Mouse (Mus musculus): ENCODE data around the gene Diras1.
A peak's percentile ranks its signal among the peaks of the same experiment; 100 is the strongest.
"Not testable (repeated sequence)": the region's sequence is repeated elsewhere in the genome, so short reads cannot be mapped to it uniquely, and the experiment has no call there.

The Diras1 gene

DNA sequence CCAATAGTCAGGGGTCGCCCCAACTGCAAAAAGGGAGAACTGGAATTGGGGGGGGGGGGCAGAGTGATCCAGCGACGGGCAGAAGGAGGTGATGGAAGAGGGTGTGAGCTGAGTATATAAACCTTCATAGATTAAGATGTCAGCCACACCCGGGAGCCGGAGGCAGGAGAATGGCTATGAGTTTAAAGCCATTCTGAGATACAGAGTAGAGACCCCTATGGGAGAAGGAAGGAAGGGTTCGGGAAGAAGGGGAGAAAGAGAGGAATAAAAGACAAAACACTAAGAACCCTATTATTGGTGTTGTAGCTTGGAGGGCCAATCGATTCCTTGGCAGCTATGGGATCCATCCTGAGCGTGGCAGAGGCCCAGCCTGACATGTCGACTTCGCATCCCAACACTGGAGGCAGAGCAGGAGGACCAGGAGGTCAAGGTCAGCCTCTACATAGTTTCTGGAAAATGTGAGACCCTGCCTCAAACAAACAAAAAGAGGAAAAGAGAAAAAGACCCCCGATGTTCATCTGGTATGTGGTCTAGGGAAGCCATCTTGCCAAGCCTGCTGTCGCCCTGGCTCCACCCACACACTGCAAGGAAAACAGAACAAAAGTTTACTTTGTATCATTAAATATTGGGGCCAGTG lies at the start of gene Diras1:
Diras1 (minus strand) TSS at position 24 of the 637 bp plus-strand sequence.
- no peak for DNase-seq (ENCODE audit: low spot score)

DNA sequence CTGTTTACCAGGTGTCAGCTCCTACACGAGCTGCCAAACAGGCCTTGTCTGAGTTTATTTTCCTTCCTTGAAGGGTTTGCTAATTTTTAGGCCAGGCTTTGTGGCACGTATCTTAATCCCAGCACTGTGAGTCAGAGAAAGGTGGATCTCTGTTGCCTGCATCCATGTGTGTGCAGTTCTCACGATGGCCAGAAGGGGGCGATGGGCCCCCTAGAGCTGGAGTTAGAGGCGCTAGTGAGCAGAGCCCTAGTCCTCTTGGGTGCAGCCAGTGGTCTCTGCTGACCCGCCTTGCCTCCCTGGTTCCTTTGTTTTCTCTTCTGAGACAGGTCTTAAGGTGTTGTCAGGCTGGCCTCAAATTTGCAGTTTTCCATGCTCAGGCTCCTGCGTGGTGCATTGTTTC lies 48.0 kb upstream of the Diras1 start:
- DNase-seq (ENCODE audit: low spot score) = no peak

DNA sequence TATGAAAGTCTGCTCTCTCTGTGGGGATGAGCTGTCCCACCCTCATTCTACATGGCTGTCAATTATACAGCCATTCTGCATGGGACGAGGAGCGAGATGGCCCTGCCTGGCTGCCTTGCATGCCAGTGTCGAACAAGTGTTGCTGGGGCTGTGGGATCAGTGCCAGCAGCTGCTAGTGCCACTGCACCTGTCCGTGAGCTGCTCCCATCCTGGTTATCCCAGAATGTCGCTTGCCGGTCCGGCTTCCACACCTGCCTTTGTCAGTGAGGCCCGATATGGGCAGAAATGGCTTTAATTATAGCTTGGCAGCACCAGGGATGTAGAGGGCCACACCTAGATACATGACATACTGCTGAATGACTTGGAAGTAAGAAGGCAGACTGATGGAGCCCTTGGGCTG lies 46.8 kb upstream of the Diras1 start:
- no peak for DNase-seq (ENCODE audit: low spot score)

DNA sequence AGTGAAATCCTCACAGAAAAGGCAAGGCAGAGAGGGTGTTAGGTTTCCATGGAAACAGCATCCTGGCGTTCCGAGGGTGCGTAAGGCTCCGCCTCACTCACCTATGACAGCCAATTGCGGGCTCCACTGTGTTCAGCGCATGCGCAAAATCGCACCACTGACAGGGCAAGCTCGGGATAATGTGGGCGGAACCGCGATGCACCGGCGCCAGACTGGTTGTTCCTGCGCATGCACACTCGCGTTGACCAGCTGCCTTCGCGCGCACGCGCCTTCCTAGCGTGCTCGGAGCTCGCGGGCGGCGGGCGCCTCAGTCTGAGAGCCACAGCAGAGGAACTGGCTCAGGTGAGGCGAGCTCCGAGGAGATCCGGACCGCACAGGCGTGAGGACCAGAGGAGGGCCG lies 44.4 kb upstream of the Diras1 start, which contains the start of gene Thop1:
Thop1 (plus strand) TSS at position 200 of the 400 bp plus-strand sequence.
- DNase-seq (ENCODE audit: low spot score) = peak; percentile 98

DNA sequence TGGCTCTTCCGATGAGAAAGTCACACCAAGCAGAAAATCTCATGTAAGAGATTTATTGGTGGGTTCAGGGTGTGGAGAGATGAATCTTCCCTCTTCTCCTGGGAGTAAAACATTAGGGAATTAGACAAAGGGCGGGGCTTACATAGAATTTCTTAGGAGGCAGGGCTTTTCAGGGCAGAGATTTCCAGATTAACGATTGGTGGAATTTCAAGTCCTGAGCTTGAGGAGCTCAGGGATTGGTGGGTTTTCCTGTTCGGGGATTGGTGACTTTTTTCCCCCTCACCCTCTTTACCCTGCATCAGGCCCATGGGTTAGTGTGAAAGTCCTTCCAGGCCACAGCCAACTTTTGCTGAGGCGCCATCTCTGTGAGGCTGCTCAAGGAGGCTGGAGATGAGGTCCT lies 43.2 kb upstream of the Diras1 start:
- no peak for DNase-seq (ENCODE audit: low spot score)

DNA sequence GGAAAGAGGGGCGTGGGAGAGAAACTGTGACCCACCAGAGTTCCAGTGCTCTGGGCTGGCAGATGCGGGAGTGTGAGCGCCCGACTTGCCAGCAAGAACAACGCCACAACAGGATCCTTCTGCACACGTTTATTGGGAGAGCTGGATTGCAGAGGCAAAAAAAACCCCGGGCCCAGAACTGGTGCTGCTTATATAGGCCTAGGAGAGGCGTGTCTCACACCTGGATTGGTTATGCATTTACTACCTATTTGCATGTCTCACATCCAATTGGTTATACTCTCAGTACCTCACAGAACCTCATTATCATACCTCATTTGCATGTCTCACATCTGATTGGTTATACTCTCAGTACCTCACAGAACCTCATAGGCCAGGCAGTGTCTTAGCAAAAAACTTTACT lies 39.1 kb upstream of the Diras1 start:
- not testable (repeated sequence) for DNase-seq (ENCODE audit: low spot score)

DNA sequence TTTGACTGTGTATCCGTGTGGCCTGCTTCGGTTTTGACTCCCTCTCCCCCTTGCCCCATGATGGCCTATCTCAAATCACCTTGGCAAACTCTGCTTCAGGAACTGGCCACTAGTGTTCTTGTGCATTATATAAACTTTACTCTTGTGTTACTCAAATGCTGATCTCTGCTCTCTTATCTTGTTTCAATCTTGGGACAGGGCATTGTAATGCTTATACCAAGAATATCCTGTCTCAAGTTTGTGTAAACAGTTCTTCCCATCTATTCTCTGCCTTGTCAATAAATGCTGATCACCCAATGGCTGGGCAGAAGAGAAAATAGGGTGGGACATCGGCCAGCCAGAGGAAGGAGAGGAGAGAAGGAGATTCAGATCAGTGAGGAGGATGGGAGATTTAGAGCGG lies 37.2 kb upstream of the Diras1 start:
- no peak for DNase-seq (ENCODE audit: low spot score)

DNA sequence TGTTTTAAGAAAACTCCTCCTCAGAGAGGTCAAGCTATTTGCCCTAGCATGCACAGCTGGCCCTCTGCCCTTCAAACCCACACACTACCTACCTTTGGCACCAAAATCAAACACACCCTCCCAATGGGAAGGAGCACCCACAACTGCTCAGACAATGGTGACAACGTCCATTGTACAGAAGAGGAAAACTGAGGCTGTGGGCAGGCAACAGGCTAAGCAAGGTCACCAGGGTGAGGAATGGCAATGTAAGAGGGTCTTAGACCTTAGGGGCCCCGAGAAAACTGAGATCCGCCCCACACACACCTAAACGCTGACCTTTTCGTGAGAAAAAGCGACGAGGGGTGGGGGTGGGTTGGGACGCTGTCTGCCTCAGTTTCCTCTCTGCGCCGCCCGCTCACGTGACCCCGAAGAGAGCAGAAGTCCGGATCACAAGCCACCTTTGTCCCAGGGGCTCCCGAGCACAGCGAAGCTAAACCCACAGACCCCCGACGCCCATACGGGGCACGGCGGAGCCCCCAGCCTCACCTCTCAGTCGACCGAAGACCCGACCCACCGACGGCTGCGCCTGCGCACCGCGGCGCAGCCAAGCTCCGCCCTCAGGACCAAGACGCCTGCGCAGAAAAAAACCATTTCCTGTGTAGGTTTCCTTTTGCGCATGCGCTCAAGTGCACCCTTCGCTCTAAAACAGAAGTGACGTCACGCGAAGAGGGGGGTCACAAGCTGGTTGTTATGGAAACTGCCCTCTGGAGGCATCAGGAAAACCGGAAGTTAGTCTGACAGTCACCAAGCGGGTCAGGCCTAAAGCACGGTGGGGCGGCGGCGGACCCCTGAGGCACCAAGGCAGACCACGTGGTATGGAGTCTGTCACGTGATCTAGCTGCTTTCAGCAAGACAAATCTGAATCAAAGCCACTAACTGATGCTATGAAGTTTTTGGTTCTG lies 34.4 kb upstream of the Diras1 start, which contains the start of gene Sgta:
Sgta (minus strand) TSS at position 579 of the 941 bp plus-strand sequence.
- DNase-seq (ENCODE audit: low spot score) = peak; percentile 99

DNA sequence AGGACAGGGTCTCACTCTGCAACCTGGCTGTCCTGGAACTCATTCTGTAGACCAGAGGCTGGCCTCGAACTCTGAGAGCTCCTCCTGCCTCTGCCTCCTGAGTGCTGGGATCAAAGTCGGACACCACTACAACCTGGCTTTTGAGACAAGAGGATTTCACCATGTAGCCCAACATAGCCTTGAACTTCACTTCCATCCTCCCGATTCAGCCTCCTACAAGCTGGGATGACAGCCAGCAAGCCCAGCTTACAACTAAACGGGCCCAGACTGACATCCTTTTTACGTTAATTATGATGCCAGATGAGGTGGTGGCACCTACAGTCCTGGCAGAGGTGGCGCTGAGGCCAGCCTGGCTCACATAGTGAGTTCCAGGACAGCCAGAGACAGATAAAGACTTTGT lies 33.4 kb upstream of the Diras1 start:
- DNase-seq (ENCODE audit: low spot score) = no peak

DNA sequence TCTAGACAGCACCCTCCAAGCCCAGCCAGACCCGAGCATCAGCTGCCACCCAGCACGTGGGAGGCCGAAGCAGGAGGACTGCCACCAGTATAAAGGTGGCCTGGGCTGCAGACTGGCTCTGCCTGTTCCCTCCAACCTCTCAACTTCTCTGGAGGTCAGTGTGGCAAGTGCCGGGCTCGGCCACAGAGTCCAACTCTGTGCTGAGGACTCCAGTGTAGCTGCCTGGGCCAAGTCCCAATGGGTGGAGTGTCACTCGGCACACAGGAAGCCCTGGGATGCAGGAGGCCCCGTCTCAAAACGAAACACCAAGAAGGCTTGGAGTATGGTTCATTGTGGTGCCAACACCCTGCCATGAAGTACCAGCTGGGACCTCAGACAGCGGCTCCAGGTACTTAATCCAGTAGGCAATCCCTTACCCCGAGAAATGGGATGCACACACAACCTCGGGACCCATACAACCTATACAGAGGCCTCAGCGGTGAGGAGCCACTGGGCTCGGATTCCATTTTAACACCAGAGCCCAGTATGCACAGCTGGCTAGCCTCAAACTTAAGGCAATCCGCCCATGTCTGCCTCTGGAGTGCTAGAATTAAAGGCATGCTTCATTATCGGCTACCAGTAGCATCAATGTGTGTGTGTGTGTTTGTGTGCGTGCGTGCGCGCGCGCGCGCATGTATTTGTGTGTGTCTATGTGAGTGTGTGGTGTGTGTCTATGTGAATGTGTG lies 32.1 kb upstream of the Diras1 start:
- no peak for DNase-seq (ENCODE audit: low spot score)

DNA sequence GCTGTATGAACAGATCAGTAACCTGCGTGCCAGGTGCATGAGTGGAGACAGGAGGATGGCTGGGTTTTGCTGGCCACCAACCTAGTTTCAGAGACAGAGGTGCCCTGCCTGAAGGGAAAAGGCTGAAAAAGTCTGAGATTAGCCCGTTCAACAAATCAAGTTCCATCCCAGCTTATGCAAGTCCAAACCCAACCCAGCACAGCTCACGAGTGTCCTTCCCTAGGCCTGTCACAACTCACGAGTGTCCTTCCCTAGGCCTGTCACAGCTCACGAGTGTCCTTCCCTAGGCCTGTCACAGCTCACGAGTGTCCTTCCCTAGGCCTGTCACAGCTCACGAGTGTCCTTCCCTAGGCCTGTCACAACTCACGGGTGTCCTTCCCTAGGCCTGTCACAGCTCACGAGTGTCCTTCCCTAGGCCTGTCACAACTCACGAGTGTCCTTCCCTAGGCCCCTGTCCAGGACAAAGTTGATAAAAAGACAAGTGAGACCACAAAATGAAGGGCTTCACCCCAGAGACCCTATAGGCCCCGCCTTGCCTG lies 30.4 kb upstream of the Diras1 start:
- not testable (repeated sequence) for DNase-seq (ENCODE audit: low spot score)

DNA sequence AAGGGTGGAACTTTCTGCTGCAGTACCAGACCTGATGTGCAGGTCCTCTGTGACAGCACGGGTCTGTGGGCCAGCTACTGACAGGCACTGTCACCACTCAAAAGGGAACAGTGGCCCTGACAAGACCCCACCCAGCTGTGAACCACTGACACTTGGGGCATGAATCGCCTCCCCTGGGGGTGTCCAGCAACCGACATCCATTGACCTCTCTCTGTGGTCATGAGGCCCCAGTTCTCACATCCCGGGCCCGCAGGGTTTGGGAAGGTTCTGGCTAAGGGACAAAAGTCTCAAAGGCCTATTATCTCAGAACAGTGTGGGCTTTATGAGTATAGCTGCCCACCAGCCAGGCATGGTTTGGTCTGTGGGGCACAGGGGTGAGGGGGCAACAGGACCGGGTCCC lies 29.7 kb upstream of the Diras1 start:
- DNase-seq (ENCODE audit: low spot score) = no peak

DNA sequence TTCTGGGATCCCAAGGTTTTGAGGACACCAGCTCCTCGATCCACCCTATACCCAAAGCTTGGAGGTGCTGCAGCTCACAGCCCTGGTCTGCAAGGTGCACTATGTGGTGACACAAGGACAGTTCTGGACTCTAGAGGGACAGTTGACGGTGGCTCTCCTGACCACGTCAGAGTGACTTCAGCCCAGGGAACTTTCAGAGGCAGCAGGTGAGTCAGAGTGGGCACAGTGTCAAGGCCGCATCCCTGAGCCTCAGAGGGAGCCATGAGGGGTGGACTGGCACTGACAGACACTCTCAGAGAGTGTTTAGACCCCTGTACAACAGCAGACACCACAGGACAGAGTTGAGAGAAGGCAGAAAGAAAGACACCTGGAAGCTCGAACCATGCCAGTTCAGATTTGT lies 27.1 kb upstream of the Diras1 start:
- DNase-seq (ENCODE audit: low spot score) = no peak

DNA sequence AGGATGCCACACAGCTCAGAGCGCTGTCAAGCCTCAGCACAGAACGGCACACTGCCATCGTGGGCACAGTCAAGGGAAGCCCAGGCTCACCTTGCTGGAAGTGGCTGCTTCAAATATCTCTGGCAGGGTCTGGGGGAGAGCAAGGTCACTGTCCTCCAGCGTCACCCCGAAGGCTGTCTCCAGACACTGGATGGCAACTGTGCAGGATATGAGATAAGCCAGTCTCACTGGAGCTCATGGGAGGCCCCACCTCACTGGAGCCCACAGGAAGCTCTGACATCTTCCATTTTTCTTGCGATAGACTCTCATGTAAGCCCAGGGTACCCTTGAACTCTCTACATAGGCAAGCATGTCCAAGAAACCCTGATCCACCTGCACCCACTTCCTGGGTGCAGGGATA lies 25.7 kb upstream of the Diras1 start:
- no peak for DNase-seq (ENCODE audit: low spot score)

DNA sequence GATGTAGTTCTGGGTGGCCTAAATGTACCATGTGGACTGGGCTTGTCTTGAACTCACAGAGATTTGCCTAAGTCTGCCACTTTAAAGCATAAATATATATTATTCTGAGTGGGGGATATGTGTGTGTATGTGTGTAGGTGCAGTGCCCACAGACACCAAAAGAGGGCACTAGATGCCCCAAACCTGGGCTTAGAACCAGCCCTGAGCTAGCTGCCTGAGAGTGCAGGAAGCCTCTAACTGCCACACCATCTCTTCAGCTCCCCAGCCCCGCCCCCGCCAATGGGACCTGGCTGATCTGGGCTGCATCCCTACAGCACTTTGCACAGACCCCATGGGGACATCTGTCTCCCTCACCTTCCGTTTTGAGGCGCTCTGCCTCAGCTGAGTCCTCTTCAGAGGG lies 25.2 kb upstream of the Diras1 start:
- no peak for DNase-seq (ENCODE audit: low spot score)

DNA sequence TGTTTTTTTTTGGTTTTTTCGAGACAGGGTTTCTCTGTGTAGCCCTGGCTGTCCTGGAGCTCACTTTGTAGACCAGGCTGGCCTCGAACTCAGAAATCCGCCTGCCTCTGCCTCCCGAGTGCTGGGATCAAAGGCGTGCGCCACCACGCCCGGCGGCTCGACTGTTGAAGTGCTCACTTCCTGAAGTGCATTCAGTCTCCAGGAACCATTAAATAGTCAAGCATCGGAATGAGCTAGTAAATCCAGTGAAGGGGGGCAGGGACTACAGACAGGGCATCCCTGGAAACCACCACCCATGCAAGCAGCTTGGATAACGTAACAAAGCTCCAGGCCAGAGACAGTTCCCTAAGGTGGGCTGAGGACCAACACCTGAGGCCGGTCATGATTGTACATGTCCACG lies 19.8 kb upstream of the Diras1 start:
- DNase-seq (ENCODE audit: low spot score) = not testable (repeated sequence)

DNA sequence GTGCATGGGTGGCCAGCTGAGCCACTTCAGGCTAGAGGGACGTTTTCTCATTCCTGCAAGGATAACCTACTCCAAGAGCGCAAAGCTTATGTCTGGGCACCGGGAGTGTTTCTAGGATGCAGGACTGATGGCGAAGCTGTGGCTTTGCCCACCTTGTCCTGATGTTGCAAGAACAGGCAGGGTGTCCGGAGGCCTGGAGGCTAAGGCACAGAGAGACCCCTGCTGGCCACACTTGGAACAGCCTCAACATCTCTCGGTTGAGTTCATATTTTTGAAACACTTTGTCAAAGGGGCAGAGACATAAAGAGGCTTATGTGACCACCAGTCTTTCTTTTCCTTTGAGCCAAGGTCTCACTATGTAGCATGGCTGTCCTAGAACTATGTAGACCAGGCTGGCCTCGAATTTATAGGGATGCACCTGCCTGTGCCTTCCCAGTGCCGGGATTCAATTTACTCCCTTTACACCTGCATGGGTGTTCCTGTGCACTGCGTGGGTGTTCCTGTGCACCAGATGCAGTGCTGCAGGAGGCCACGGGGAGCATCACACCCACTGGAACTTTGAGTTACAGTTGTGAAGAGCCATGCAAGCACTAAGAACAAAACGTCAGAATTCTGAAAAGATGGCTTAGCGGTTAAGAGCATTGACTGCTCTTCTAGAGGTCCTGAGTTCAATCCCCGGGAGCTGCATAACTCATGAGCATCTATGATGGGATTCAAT lies 16.2 kb upstream of the Diras1 start:
- no peak for DNase-seq (ENCODE audit: low spot score)

DNA sequence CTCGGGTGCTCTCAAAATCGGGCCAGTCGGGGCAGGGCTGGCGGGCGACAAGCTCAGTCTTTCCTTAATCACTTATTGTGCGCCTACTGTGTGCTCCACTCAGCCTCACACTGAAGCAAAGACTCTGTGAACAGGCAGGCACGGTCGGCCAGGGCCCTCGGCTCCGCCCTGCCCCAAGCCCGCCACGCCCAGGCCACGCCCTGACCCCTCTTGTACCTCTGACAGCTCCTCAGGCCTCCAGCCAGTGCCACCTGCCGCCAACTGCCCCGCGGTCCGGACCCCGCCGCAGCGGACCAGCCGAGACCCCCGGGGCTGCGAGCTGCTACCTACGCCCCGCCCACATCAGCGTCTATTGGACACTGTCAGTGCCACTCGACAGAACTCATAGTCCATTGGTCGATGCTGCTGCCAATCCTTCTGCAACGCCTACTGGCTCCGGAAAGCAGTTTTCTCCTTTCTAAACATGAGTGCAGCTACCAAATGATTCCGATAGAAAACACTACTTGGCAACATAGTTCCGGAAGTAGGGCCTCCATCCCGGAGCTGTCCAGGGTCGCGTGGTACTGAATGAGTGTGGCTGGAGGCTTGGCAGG lies 11.6 kb upstream of the Diras1 start, which contains the start of gene Slc39a3:
Slc39a3 (minus strand) TSS at position 439 of the 593 bp plus-strand sequence.
- peak; percentile 99 for DNase-seq (ENCODE audit: low spot score)

DNA sequence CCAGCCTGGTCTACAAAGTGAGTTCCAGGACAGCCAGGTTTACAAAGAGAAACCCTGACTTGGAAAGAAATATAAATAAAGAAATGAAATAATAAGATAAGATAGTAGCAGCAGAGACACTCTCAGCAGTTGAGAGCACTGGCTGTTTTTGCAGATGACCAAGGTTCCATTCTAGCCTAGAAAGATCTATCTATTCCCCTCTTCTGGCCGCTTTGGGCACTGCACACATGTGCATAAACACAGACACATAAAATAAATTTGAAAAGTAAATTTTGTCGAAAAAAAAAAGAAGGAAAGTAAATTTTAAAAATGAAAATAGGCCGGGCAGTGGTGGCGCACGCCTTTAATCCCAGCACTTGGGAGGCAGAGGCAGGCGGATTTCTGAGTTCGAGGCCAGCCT lies 10.8 kb upstream of the Diras1 start:
- DNase-seq (ENCODE audit: low spot score) = no peak

DNA sequence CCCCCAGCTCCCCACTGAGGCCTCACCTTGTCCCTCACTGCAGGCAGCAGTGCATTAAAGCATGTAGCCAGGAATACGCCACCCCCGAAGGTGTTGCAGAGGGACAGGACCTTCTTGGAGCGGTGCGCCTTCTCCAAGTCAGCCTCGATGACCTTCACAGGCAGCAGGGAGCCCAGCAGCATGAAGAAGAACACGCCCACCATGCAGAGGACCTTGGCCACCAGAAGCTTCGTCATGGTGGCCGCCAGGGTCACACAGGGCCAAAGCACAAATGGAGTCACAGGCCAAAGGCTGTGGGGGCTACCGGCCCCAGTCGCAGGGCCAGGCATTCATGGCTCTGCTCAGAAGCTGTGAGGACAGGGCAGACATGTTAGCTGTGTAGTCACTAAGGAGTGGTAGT lies 8.1 kb upstream of the Diras1 start:
- DNase-seq (ENCODE audit: low spot score) = no peak

DNA sequence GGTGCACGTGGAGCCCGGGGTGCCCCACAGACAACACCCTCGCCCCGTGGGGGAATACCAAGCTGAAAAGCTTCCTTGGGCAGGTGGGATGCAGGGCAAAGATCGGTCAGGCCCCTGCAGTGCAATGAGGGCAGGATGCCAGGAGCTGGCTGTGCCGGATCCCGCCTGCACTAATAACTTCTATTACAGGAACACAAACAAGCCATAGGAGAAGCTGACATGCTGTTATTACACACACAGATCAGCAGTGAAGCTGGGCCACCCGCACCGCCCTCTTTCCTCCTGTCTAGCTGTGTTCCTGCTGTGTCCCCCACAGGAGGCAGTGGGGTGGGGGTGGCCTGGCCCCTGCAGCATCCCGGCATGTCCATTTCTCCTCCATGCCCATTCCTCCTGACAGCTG lies 3.6 kb upstream of the Diras1 start:
- DNase-seq (ENCODE audit: low spot score) = no peak

Data from testis, postnatal 14 days (tissue).